Mouse (Mus musculus) left cerebral cortex, postnatal 14 days (tissue): ENCODE measurements around the gene Cars2. TPM values are rescaled to one million over a fixed set of nuclear protein-coding genes. Genes with fewer than 3 reads are reported as not detected.
"Not testable (repeated sequence)": the region's sequence is repeated elsewhere in the genome, so short reads cannot be mapped to it uniquely, and the experiment has no call there.

Source experiments
- DNase-seq, 2 experiments: peaks; one replicate each; pipeline ENCODE4 v3.0.0; 2021 to 2022; ENCODE audit warnings: low spot score in 2 of 2, mixed read lengths in 1 of 2
- intact Hi-C: fragments of 180-260 bp; cut with DNase I; formaldehyde crosslinking; loops from one replicate; pipeline ENCODE4 v1.15.1; 2025
- long read RNA-seq, 2 experiments: library from polyadenylated mRNA; stranded (forward); transcript quantifications; one replicate each; pipeline ENCODE4 v2.0.0; 2021
- total RNA-seq, 2 experiments: library from RNA; stranded (reverse); gene quantifications; 2 replicates each; pipeline ENCODE4 v1.2.3; 2021

The Cars2 gene
- total RNA-seq = 10 to 100 TPM; 18.2 to 26.1 TPM
- long read RNA-seq, experiment 1, transcript Cars2-201 (15 exons, 1,902 nt) = major isoform, 6 of 34 reads
- long read RNA-seq, experiment 1, partial matches to known transcripts = 2 of 34 reads
- long read RNA-seq, experiment 1, other reads (novel, unspliced or antisense) = 26 of 34 reads
- long read RNA-seq, experiment 2, partial matches to known transcripts = 0 of 20 reads
- long read RNA-seq, experiment 2, other reads (novel, unspliced or antisense) = 16 of 20 reads

- intact Hi-C loops = no loop called here
- peak; percentile 85 to 87 for DNase-seq
Observed at GRCm38 (mm10) chr8:11550281-11550948, at the start of gene Cars2. TSS of gene Cars2 (minus strand) at chr8:11550783.

DNA sequence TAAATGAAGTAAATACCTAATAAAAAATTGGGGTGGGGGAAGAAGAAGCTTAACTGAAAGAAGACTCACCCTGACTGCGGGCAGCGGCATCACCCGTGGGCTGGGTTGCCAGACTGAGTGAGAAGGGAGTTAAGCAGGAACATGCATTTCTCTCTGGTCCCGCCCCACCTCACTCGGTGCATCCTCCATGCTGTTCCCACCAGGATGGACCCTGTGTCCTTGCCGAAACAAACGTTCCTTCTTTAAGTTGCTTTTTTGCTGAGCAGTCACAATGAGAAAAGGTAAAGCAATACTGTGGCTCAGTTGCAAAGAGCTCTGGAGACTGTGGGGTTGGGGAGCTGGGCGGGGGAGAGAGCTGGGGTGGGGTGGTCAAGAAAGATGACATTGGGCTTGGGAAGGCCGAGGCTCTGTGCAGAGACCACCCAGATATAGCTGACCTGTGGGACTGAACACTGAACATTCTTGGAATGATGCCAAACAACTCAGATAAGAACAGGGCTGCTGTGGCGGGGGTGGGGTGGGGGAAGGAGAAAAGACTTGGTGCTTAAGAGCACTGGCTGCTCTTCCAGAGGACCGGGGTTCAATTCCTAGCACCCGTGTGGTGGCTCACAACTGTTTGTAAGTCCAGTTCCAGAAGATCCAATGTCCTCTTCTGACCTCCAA, 42.8 kb upstream of the Cars2 start:
- intact Hi-C loops = no loop called here
- DNase-seq = no peak

DNA sequence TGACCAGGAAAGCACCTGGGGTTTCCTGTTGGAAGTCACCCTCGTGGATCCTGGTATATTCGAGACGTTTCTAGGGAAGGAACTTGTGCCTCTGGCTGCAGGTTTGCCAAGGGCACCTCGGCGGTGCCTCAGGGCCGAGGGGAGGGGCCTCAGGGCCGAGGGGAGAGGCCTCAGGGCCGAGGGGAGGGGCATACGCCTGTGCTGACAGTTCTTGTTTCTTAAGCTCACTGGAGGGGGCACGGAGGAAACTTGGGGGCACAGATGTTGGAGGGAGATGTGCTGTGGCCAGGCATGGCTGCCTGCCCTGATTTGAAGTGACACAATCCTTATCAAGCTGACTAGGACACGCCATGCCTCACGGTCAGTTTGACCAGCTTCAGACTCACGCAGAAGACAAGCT, 41.7 kb upstream of the Cars2 start:
- DNase-seq = no peak
- intact Hi-C loops = no loop called here

DNA sequence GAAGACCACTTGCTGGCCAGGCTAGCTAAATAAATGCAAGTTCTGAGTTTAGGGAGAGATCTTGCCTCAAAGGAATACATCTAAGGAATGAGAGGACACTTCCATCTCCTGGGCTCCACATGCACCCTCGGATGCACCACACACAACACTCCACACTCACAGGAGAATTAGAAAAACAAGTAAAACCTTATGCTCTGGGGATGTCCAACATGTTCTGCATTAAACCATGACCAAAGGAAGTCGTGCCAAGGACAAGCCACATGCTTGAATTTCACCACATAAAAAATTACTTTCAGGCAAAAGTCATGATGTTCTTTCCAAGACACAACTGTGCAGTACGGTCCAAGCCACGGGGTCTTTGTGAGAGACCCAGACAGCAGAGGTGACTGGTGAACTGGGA, 41.3 kb upstream of the Cars2 start:
- intact Hi-C loops = no loop called here
- no peak for DNase-seq

DNA sequence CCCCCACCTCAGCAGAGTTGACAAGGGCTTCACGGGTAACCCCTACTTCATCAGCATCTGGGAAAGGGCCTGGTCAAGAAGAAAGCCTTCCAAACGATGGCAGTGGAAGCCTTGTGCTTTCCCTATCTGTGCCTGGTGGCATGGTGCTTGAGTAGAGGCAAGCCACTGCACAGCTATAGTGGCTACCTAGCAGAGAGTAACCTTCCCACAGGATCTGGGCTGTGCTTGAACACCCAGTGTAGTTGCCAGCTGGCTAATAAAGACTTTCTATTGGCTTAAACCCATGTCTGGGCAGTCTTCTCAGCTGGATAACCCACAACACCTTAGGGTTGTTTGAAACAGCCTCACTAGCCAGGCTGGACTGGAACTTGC, 35.8 kb upstream of the Cars2 start:
- intact Hi-C loops = no loop called here
- no peak for DNase-seq

DNA sequence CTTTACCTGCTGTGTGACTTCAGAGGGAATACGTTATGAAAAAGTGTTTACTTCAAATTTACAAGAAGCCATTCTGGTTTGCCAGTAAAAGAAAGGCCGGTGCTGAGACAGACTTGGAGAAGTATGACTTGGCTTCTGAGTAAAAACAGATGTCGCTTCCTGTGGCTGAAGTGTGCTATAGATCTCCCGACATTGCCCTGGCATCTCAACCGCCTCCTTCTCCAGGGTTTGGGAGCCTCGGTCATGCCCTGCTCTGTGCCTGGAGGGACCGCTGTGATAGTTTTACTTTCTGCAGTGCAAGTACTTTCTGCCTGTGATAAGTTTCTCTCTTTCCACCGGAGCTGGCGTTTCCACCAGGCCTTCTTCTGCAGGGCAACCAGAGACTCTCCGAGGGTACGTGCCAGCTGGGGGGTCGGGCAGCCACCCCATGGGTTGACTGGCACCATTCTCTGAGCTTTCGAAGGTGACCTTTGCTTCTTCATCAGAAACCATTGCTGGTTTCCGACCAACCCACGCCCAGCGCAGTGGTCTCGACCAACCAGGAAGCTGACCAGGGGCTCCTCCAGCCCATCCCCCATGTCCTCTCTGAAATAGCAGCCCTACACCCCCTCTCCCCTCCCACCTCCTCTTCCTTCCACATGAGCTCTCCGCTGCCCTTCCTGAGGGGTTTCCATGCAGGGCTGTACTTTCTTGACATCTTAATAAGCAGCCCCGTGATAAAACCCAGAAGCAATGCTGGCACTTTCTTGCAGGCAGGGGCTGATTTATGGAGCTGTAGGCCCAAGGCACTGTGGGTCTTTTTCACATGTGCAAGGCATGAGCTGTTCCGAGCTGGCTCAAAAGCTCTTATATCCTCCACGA, 35.2 kb upstream of the Cars2 start:
- intact Hi-C loops = no loop called here
- DNase-seq = no peak

DNA sequence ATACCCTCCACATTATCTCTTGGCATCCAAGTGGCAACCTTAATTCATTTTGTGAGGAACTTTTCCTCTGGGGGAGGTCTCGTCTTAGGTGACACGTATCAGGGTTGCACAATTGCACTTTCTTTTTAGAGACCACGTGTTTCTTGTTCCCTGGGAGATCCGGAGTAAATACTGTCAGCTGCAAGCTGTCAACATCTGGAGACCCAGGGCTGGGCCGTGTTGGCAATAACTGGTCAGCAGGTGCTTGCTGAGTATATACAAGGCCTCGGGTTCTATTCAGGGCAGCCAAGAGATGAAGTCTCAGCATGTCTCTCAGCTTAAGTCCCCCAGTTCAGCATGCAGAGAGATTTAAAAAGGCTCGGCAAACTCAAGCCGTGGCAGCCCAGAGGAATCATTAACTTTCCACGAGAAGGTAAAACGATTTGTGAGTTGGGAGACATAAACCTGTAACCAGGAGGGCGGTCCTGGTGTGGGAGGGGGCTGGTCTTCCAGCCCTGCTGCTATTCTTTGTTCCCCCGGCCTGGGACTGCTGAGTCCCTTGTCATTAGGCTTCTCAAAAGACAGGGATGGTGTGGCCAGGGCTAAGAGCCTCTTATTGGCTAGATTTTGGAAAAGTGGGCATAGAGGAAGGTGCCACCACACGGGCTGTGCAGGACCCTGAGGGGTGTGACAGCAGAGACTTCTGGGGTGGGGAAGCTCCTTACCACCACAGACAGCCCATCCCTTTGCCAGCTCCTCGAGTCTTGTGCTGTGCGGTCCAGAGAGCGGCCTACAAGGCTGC, 25.2 kb upstream of the Cars2 start:
- no peak for DNase-seq
- intact Hi-C loops = no loop called here

DNA sequence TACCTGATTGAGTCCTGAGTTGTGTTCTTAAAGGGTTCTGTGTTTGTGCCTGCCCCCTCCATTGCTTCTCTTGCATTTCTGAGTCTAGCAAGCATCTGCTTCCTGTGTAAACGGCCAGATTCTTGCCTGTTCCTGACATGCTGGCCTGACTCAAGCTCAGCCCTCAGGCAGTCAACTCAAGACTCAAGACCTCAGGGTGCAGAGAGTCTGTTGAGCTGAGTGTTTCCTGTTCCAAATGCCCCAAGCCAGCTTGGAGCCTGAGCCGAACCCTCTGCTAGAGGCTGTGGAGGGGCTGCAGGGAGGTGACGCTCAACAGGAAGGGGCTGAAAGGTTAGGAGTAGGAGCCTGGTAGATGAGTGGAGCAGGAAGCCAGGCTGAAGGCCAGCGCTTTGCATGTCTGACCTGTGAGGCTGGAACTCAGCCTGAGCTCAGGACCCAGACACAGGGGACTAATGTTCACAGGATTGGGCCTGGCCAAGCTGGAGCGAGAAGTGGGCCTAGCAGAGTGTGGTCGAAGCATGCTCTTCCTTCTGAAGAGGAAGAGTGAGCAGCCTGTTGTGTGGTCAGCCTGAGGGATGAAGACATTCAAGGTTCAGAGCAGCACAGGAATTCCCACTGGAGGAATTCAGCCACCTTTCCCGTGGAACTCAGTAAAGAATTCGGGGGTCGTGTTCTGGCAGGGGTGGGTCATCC, 24.5 kb upstream of the Cars2 start:
- no peak for DNase-seq

GRCm38 (mm10) chr8:11572428-11572827, 21.8 kb upstream of the Cars2 start:
- intact Hi-C loops = no loop called here
- DNase-seq = no peak

More for the DNA sequence above, 24.5 kb upstream of the Cars2 start:
- intact Hi-C loops = no loop called here

GRCm38 (mm10) chr8:11571950-11572349, 21.4 kb upstream of the Cars2 start:
- no peak for DNase-seq
- intact Hi-C loops = no loop called here

DNA sequence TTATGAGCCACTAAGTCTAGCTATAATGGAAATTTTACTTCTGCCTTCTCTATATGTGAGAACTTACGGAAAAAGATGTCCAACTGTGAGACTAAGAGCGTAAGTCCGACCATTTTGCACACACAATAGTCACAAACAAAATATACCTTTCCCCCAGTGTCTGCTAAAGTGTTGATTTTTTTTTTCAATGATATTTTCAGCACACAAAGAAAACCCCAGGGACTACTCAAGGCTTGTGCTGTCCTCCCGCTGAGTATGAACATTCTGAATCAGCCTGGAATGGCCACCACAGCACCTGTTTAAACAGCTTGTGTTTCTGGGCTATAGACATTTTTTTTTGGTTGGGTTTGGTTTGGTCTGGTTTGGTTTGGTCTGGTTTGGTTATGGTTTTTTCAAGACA, 20.2 kb upstream of the Cars2 start:
- DNase-seq = no peak
- intact Hi-C loops = no loop called here

GRCm38 (mm10) chr8:11569260-11570097, 18.9 kb upstream of the Cars2 start:
- intact Hi-C loops = no loop called here
- DNase-seq = no peak

- intact Hi-C loops, DNase-seq: not testable (repeated sequence)
Observed at GRCm38 (mm10) chr8:11568193-11568592, 17.6 kb upstream of the Cars2 start.

DNA sequence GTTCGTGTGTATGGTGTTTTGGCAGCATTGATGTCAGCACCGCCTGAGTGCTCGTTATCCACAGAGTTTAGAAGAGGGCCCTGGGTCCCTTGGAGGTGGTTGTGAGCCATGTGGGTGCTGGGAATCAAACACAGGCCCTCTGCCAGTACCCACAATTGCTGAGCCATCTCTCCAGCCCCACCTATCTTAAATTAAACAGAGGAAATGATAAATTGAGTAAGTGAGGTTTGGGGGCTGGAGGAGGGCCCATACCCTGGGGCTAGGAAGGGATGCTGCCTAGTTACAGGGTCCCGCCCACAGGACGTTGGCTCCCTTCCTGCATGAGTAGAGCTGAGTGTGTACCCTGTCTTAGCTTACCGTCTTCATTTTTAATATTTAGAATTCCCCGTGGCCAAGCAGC, 14.1 kb upstream of the Cars2 start:
- no peak for DNase-seq
- intact Hi-C loops = no loop called here

GRCm38 (mm10) chr8:11564236-11564635, 13.7 kb upstream of the Cars2 start:
- intact Hi-C loops = no loop called here
- DNase-seq = no peak

DNA sequence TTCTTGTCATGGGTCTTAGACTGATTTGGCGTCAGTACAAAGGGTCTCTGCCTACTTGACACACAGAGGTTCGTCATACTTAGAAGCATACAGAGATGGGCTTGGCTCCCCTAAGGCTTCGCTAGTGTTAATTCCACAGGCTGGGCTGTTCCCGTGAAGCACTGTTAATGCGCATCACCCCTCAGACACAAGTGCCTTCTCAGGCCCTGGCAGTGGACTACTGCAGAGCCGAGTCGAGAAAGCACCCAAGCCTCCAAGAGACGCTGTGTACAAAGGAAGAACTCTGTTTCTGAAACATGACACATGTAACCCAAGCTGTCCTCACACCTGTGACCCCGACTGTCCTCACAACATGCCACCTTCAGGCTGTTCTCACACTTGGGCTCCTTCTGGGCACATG, 9.6 kb upstream of the Cars2 start:
- intact Hi-C loops = no loop called here
- no peak for DNase-seq

DNA sequence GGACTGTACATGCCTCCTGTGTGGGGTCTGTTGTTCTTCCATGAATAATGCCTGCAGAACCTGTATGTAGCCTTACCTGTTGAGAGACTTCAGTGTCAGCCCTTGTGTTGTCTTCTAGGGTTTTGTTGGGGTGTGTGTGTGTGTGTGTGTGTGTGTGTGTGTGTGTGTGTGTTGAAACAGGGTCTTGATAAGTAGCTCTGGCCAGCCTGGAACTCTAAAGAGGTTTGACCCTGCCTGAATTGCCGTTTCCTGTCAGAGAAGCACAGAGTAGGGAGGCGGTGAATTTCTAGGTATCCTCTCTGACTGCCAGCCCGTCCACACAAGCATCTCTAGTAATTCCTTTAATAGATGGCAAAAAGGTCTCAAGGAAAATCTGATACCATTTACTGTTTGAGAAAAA, 8.9 kb upstream of the Cars2 start:
- intact Hi-C loops = loop anchor here (5.0 kb wide), 2 partner anchors 62 to 143 kb away; partner anchors contain the start of genes 1700016D06Rik and Naxd
- DNase-seq = no peak
